Mouse (Mus musculus) liver, adult 2 months (tissue): ENCODE measurements around the gene Lce1b. TPM values are rescaled to one million over a fixed set of nuclear protein-coding genes. Genes with fewer than 3 reads are reported as not detected.
"Not testable (repeated sequence)": the region's sequence is repeated elsewhere in the genome, so short reads cannot be mapped to it uniquely, and the experiment has no call there.

Experiments used
- DNase-seq: peaks from one replicate; pipeline ENCODE4 v3.0.0-alpha.2; 2011; ENCODE audit warnings: low read depth, low spot score; ENCODE audit errors: extremely low read depth
- H3K27ac ChIP-seq: fragments of 200-500 bp; replicated peaks from 2 replicates; pipeline ENCODE4 v1.5.1; 2012; ENCODE audit warnings: low read depth, mild to moderate bottlenecking, control low read depth, inconsistent platforms, low read length; ENCODE audit not compliant: insufficient read depth
- H3K27me3 ChIP-seq: fragments of 200-500 bp; 2 replicates; pipeline ENCODE4 v1.6.1; 2012; ENCODE audit warnings: mild to moderate bottlenecking, moderate library complexity, low read length, inconsistent platforms; ENCODE audit not compliant: control insufficient read depth, insufficient read depth
- H3K36me3 ChIP-seq: fragments of 200-500 bp; 2 replicates; pipeline ENCODE4 v1.6.1; 2012; ENCODE audit warnings: low read length, inconsistent platforms; ENCODE audit not compliant: control insufficient read depth, insufficient read depth
- H3K4me1 ChIP-seq: fragments of 200-500 bp; 2 replicates; pipeline ENCODE4 v1.6.1; 2011; ENCODE audit warnings: low read length; ENCODE audit not compliant: control insufficient read depth, insufficient read depth
- H3K4me3 ChIP-seq: fragments of 200-500 bp; 2 replicates; pipeline ENCODE4 v1.5.1; 2011; ENCODE audit warnings: low read depth, mild to moderate bottlenecking, control low read depth, low read length, moderate library complexity; ENCODE audit not compliant: insufficient read depth
- H3K79me2 ChIP-seq: fragments of 200-500 bp; 2 replicates; pipeline ENCODE4 v1.6.1; 2012; ENCODE audit warnings: inconsistent platforms, mild to moderate bottlenecking, low read length, moderate library complexity; ENCODE audit not compliant: control insufficient read depth, insufficient read depth
- H3K9ac ChIP-seq: fragments of 200-500 bp; 2 replicates; pipeline ENCODE4 v1.6.1; 2012; ENCODE audit warnings: low read depth, mild to moderate bottlenecking, control low read depth, inconsistent platforms, low read length
- CTCF ChIP-seq: fragments of 200-500 bp; IDR thresholded peaks from 2 replicates; pipeline ENCODE4 v1.5.1; 2011; ENCODE audit warnings: low read depth, low read length, control low read depth
- POLR2A ChIP-seq: fragments of 200-500 bp; IDR thresholded peaks from 2 replicates; pipeline ENCODE4 v1.6.1; 2011; ENCODE audit warnings: low read length, control low read depth; ENCODE audit not compliant: insufficient read depth; ENCODE audit errors: extremely low read depth
- WGBS: fragments of 180-500 bp; shearing (Covaris S2); methylation state at CpG from one replicate; pipeline ENCODE4 v1.1.7; 2018; 5-methylcytosine and 5-hydroxymethylcytosine counted together
- polyA plus RNA-seq: library from polyadenylated mRNA; depleted of rRNA; stranded (reverse); fragments of >200 nt; gene quantifications from 2 replicates; pipeline ENCODE4 v1.2.3, GENCODE M21; 2012; rRNA removed
- total RNA-seq: library from RNA; depleted of rRNA; stranded (reverse); fragments of >200 nt; gene quantifications from 2 replicates; pipeline ENCODE4 v1.2.3, GENCODE M21; 2014; rRNA removed

Gene Lce1b
- total RNA-seq (not detected in 2 replicates), polyA plus RNA-seq (not detected in 2 replicates)

- TF ChIP-seq CTCF = no peak
- TF ChIP-seq POLR2A = no peak
- Histone ChIP-seq H3K4me1 (no peaks in the 10 kb centered on the region), H3K9ac (no peak within 1 kb of the TSS), H3K27ac (no peak within 1 kb of the TSS), H3K4me3 (no peak within 1 kb of the TSS), H3K36me3 (no peaks in the 10 kb centered on the region), H3K79me2 (no peaks in the 10 kb centered on the region), H3K27me3 (no peaks in the 10 kb centered on the region)
- no peak for DNase-seq
These were observed at the start of gene Lce1b for GRCm38 (mm10) chr3:92656826-92657225. Gene Lce1b (minus strand): TSS chr3:92656926.

- no peaks in the 10 kb centered on the region for H3K36me3 ChIP-seq
- H3K79me2 ChIP-seq = no peaks in the 10 kb centered on the region
- DNase-seq = no peak
- no peak for TF ChIP-seq POLR2A
- no peak for TF ChIP-seq CTCF
- no peak overlapping the region for H3K9ac ChIP-seq
- no peak overlapping the region for H3K27ac ChIP-seq
- H3K4me3 ChIP-seq = no peak overlapping the region
- H3K27me3 ChIP-seq = no peaks in the 10 kb centered on the region
- no peaks in the 10 kb centered on the region for H3K4me1 ChIP-seq
- 17% methylated on average over 1 of the region's 1 CpGs for WGBS
These were observed 37.9 kb upstream of the Lce1b start for GRCm38 (mm10) chr3:92694613-92695012.

GRCm38 (mm10) chr3:92691688-92692087 lies 35.0 kb upstream of the Lce1b start:
- DNase-seq = no peak
- H3K27ac ChIP-seq = no peak overlapping the region

GRCm38 (mm10) chr3:92689154-92689553 lies 32.4 kb upstream of the Lce1b start:
- WGBS = 61% methylated on average over 16 of the region's 16 CpGs
- not testable (repeated sequence) for H3K9ac ChIP-seq, H3K27ac ChIP-seq, H3K4me1 ChIP-seq, H3K79me2 ChIP-seq, H3K27me3 ChIP-seq, H3K4me3 ChIP-seq, H3K36me3 ChIP-seq, DNase-seq

More at GRCm38 (mm10) chr3:92691688-92692087, 35.0 kb upstream of the Lce1b start:
- TF ChIP-seq POLR2A = no peak
- TF ChIP-seq CTCF = no peak
- Histone ChIP-seq H3K9ac (no peak overlapping the region), H3K36me3 (no peaks in the 10 kb centered on the region), H3K27me3 (no peaks in the 10 kb centered on the region), H3K79me2 (no peaks in the 10 kb centered on the region), H3K4me1 (no peaks in the 10 kb centered on the region), H3K4me3 (no peak overlapping the region)

GRCm38 (mm10) chr3:92687110-92687509 lies 30.4 kb upstream of the Lce1b start, which contains the start of gene Lce1d:
Gene Lce1d (minus strand): TSS chr3:92687210.
- no peak for TF ChIP-seq CTCF
- no peak for TF ChIP-seq POLR2A
- H3K27me3 ChIP-seq = no peaks in the 10 kb centered on the region
- no peak within 1 kb of the TSS for H3K4me3 ChIP-seq
- no peaks in the 10 kb centered on the region for H3K4me1 ChIP-seq
- no peaks in the 10 kb centered on the region for H3K36me3 ChIP-seq
- WGBS = 50% methylated on average over 2 of the region's 2 CpGs
- no peak within 1 kb of the TSS for H3K27ac ChIP-seq
- no peak for DNase-seq
- no peak within 1 kb of the TSS for H3K9ac ChIP-seq
- no peaks in the 10 kb centered on the region for H3K79me2 ChIP-seq

- Histone ChIP-seq H3K27me3 (no peaks in the 10 kb centered on the region), H3K9ac (no peak within 1 kb of the TSS), H3K79me2 (no peaks in the 10 kb centered on the region), H3K4me3 (no peak within 1 kb of the TSS), H3K27ac (no peak within 1 kb of the TSS), H3K4me1 (no peaks in the 10 kb centered on the region), H3K36me3 (no peaks in the 10 kb centered on the region)
- no peak for DNase-seq
- TF ChIP-seq POLR2A = no peak
- TF ChIP-seq CTCF = no peak
- 75% methylated on average over 4 of the region's 4 CpGs for WGBS
These were observed 22.2 kb upstream of the Lce1b start, which contains the start of gene Lce1c for GRCm38 (mm10) chr3:92678947-92679346. Gene Lce1c (plus strand): TSS chr3:92679247.
